Mouse (Mus musculus): Measurements from ENCODE around the gene Tbx3. TPM values are rescaled to one million over a fixed set of nuclear protein-coding genes. Genes with fewer than 3 reads are reported as not detected.

Tbx3 gene
- polyA plus RNA-seq, 1 experiment from 2014 or later, result 41.7 TPM

DNA sequence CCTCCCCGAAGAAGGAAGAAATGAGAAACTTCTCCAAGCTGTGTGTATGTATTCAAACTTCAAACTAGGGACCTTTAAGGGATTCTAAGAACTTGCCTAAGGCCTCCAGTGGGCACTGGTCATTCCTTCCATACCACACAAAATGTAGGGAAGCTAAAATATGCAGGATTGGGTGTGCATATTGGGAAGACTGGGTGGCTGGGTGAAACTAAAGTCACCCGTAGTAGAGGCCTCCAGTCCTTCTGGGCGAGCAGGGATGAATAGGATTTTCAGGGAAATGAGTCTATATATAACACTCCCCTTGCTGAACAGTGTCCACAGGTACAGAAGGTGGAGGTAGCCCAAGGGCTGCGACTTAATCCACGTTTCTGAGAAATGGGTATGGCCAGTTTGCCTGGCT, 6.7 kb upstream of the Tbx3 start:
- Histone ChIP-seq H3K27ac (no peak overlapping the region), H3K4me3 (no peak overlapping the region), H3K4me1 (peaks cover 32% of the 10 kb centered on the region), H3K9me3 (no peaks in the 10 kb centered on the region), H3K27me3 (ENCODE audit: insufficient read depth, poor library complexity, severe bottlenecking) (peaks cover 99% of the 10 kb centered on the region), H3K36me3 (no peaks in the 10 kb centered on the region)
- WGBS, result 8% methylated on average over 5 of the region's 5 CpGs
- no peak for DNase-seq (ENCODE audit: low spot score)

DNA sequence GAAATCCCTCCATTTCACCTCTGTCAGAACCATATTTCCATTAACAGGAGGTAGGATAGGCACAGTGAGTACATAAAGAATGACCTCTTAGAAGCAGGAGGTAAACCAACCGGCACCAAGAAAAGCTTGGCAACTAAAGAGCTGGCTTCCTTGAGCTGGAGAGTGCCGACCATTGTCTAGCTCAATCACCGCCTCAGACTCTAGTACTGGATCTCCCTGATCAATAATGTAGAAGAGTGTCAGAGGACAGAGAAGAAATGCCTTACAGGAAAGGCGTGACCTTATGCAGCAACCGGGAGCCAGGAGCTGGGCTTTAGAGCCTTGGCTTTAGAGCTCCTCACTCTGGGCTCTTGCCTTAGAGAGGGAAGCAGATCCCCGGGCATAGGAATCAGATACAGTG, 4.7 kb upstream of the Tbx3 start:
- Histone ChIP-seq H3K27ac (no peak overlapping the region), H3K9me3 (no peaks in the 10 kb centered on the region), H3K27me3 (ENCODE audit: insufficient read depth, poor library complexity, severe bottlenecking) (peaks cover 92% of the 10 kb centered on the region), H3K4me1 (peaks cover 46% of the 10 kb centered on the region), H3K4me3 (no peak overlapping the region), H3K36me3 (no peaks in the 10 kb centered on the region)
- WGBS, result 9% methylated on average over 6 of the region's 6 CpGs
- DNase-seq (ENCODE audit: low spot score), result no peak

GRCm38 (mm10) chr5:119667356-119667940, 3.0 kb upstream of the Tbx3 start:
- Histone ChIP-seq H3K4me3 (no peak overlapping the region), H3K4me1 (peaks cover 42% of the 10 kb centered on the region), H3K9me3 (no peaks in the 10 kb centered on the region), H3K36me3 (no peaks in the 10 kb centered on the region), H3K27me3 (ENCODE audit: insufficient read depth, poor library complexity, severe bottlenecking) (peaks cover 81% of the 10 kb centered on the region), H3K27ac (no peak overlapping the region)
- 7% methylated on average over 13 of the region's 13 CpGs for WGBS
- no peak for DNase-seq (ENCODE audit: low spot score)

- WGBS, result 3% methylated on average over 34 of the region's 34 CpGs
- peak overlapping the region; percentile 69 for H3K4me3 ChIP-seq
- no peak for DNase-seq (ENCODE audit: low spot score)
- H3K27ac ChIP-seq, result peak overlapping the region; percentile 93
- H3K4me1 ChIP-seq, result peaks cover 38% of the 10 kb centered on the region
- no peaks in the 10 kb centered on the region for H3K9me3 ChIP-seq
- H3K36me3 ChIP-seq, result no peaks in the 10 kb centered on the region
- peaks cover 75% of the 10 kb centered on the region for H3K27me3 ChIP-seq (ENCODE audit: insufficient read depth, poor library complexity, severe bottlenecking)
Observed at GRCm38 (mm10) chr5:119668191-119668912, 2.1 kb upstream of the Tbx3 start.

DNA sequence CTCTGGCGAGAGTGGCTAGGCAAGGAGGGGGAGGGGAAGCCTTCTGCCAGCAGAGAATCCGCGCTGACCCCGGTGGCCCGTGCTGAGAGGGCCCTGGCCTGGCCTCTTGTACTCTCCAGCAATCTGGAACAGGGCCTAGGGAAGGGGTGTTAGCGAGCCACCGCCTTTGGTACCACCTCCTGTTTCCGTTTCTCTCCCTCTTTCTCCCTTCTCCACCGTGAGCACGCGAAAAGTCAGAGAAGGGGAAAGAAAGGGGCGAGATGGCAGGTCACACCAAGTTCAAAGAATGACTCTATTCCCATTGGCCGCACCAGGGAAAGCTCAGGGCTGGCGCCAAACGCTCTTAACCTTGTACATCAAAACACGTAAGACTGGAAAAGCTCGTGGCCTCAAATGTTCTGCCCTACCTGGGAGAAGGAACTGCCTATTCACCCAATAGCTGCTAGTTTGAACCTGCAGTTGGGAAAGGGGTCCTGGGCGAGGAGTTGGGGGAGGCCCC, 1.5 kb upstream of the Tbx3 start:
- Histone ChIP-seq H3K9me3 (no peaks in the 10 kb centered on the region), H3K4me3 (peak overlapping the region; percentile 69), H3K36me3 (no peaks in the 10 kb centered on the region), H3K4me1 (peaks cover 34% of the 10 kb centered on the region), H3K27me3 (ENCODE audit: insufficient read depth, poor library complexity, severe bottlenecking) (peaks cover 72% of the 10 kb centered on the region), H3K27ac (peak overlapping the region; percentile 93)
- 4% methylated on average over 15 of the region's 18 CpGs for WGBS
- no peak for DNase-seq (ENCODE audit: low spot score)

GRCm38 (mm10) chr5:119669741-119670565, 516 bp upstream of the Tbx3 start:
- Histone ChIP-seq H3K36me3 (no peaks in the 10 kb centered on the region), H3K27ac (peak overlapping the region; percentile 93), H3K9me3 (no peaks in the 10 kb centered on the region), H3K4me3 (peak overlapping the region; percentile 69), H3K27me3 (ENCODE audit: insufficient read depth, poor library complexity, severe bottlenecking) (peaks cover 70% of the 10 kb centered on the region), H3K4me1 (peaks cover 38% of the 10 kb centered on the region)
- peak; percentile 79 for DNase-seq (ENCODE audit: low spot score)
- WGBS, result under 1% methylated on average over 61 of the region's 61 CpGs

- peaks cover 40% of the 10 kb centered on the region for H3K4me1 ChIP-seq
- H3K4me3 ChIP-seq, result peak overlapping the region; percentile 69
- H3K27me3 ChIP-seq (ENCODE audit: insufficient read depth, poor library complexity, severe bottlenecking), result peaks cover 70% of the 10 kb centered on the region
- no peaks in the 10 kb centered on the region for H3K9me3 ChIP-seq
- H3K36me3 ChIP-seq, result peaks cover 12% of the 10 kb centered on the region; the same call in 1 of the 2 replicates
- no peak for DNase-seq (ENCODE audit: low spot score)
- peak overlapping the region; percentile 93 for H3K27ac ChIP-seq
- under 1% methylated on average over 40 of the region's 40 CpGs for WGBS
Observed at GRCm38 (mm10) chr5:119671124-119671801, 794 bp downstream of the Tbx3 start.

DNA sequence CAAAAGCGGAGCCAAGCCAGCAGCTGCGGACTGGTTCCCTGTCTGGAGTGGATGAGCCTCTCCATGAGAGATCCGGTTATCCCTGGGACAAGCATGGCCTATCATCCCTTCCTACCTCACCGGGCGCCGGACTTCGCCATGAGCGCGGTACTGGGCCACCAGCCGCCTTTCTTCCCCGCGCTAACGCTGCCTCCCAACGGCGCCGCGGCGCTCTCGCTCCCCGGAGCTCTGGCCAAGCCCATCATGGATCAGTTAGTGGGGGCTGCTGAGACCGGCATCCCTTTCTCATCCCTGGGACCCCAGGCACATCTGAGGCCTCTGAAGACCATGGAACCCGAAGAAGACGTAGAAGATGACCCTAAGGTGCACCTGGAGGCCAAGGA, 1.5 kb downstream of the Tbx3 start:
- WGBS, result under 1% methylated on average over 23 of the region's 23 CpGs
- Histone ChIP-seq H3K27me3 (ENCODE audit: insufficient read depth, poor library complexity, severe bottlenecking) (peaks cover 70% of the 10 kb centered on the region), H3K9me3 (no peaks in the 10 kb centered on the region), H3K4me3 (peak overlapping the region; percentile 69), H3K27ac (peak overlapping the region; percentile 93), H3K36me3 (peaks cover 14% of the 10 kb centered on the region; the same call in 1 of the 2 replicates), H3K4me1 (peaks cover 40% of the 10 kb centered on the region)
- DNase-seq (ENCODE audit: low spot score), result no peak

GRCm38 (mm10) chr5:119672348-119672983, 2.0 kb downstream of the Tbx3 start:
- Histone ChIP-seq H3K4me1 (peaks cover 43% of the 10 kb centered on the region), H3K36me3 (peaks cover 19% of the 10 kb centered on the region; the same call in 1 of the 2 replicates)
- no peak for DNase-seq (ENCODE audit: low spot score)

GRCm38 (mm10) chr5:119672984-119673600, 2.6 kb downstream of the Tbx3 start:
- 2% methylated on average over 17 of the region's 17 CpGs for WGBS
- Histone ChIP-seq H3K36me3 (peaks cover 24% of the 10 kb centered on the region; the same call in 1 of the 2 replicates), H3K4me1 (peaks cover 39% of the 10 kb centered on the region), H3K4me3 (peak overlapping the region; percentile 69), H3K27ac (peak overlapping the region; percentile 93), H3K9me3 (no peaks in the 10 kb centered on the region), H3K27me3 (ENCODE audit: insufficient read depth, poor library complexity, severe bottlenecking) (peaks cover 71% of the 10 kb centered on the region)
- no peak for DNase-seq (ENCODE audit: low spot score)

More at GRCm38 (mm10) chr5:119672348-119672983, 2.0 kb downstream of the Tbx3 start:
- under 1% methylated on average over 19 of the region's 19 CpGs for WGBS
- Histone ChIP-seq H3K4me3 (peak overlapping the region; percentile 69), H3K9me3 (no peaks in the 10 kb centered on the region), H3K27ac (peak overlapping the region; percentile 93), H3K27me3 (ENCODE audit: insufficient read depth, poor library complexity, severe bottlenecking) (peaks cover 70% of the 10 kb centered on the region)

- peaks cover 31% of the 10 kb centered on the region for H3K4me1 ChIP-seq
- WGBS, result 14% methylated on average over 22 of the region's 22 CpGs
- peaks cover 32% of the 10 kb centered on the region for H3K36me3 ChIP-seq
- H3K4me3 ChIP-seq, result peak overlapping the region; percentile 69
- H3K27me3 ChIP-seq (ENCODE audit: insufficient read depth, poor library complexity, severe bottlenecking), result peaks cover 71% of the 10 kb centered on the region
- peak overlapping the region; percentile 93; the same call in 1 of the 2 replicates for H3K27ac ChIP-seq
- DNase-seq (ENCODE audit: low spot score), result no peak
- no peaks in the 10 kb centered on the region for H3K9me3 ChIP-seq
Observed at GRCm38 (mm10) chr5:119673716-119674605, 3.5 kb downstream of the Tbx3 start.
